Mouse (Mus musculus) spleen, adult 2 months (tissue): ENCODE data around the gene Rxfp4.

ENCODE experiments used
- CTCF ChIP-seq: fragments of 200-500 bp; IDR thresholded peaks from 2 replicates; pipeline ENCODE4 v1.5.1; 2011; ENCODE audit warnings: mild to moderate bottlenecking, inconsistent platforms; ENCODE audit not compliant: insufficient read depth, insufficient read length, insufficient replicate concordance; ENCODE audit errors: extremely low read depth
- POLR2A ChIP-seq: fragments of 200-500 bp; IDR thresholded peaks from 2 replicates; pipeline ENCODE4 v1.6.1; 2011; ENCODE audit warnings: low read depth, low read length, inconsistent platforms

- TF ChIP-seq POLR2A (no peak), CTCF (no peak)
Measured at GRCm38 (mm10) chr3:88701222-88701621, 48.3 kb upstream of the Rxfp4 start.
